Mouse (Mus musculus) Muller cell, postnatal 12 days (primary cell): ENCODE results near the gene Zic1.

Experiments used
- DNase-seq: peaks from one replicate; pipeline ENCODE4 v3.0.0-alpha.2; 2015; ENCODE audit errors: inconsistent ontology term

Gene Zic1

DNA sequence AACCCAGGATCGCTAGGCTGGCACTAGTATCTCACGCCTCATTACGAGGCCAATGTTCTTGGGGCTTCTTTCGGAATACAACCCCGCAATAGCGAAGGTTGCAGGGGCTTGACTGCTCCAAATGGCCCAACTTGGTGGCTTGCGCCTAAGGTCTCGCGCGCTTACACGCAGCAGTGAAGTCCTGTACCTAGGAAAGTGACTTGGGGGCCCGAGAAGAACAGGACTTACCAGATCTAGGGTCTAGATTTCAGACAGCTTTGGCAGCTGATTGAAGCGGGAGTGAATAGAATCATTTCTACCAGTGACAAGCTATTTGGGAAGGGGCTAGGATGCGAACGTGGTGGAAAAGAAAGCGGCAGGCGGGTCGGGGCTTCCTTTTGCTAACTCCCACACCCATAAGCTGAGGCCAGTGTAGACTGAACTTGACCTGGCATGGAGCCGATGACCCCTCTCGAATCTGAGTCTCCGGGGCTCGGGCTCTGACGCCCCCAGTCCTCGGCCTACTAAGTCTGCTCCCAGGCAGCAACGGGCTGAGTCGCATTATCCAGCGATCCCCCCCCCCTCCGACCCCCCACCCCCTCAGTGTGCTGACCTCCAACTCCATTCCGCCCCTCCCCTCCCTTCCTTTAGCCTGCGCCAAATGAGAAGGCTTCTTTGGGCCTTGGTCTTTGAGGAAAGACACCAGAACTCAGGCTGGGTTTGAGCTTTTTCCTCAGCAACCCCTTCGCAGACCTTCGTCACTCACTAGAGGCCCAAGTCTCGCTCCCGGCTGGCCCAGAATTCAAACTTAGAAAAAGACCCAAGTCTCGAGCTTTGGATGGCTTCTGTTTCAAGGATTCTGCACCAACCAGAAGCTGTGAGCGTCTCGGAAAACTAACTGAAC is 11.8 kb downstream of the Zic1 start:
- peak; percentile 24 for DNase-seq

DNA sequence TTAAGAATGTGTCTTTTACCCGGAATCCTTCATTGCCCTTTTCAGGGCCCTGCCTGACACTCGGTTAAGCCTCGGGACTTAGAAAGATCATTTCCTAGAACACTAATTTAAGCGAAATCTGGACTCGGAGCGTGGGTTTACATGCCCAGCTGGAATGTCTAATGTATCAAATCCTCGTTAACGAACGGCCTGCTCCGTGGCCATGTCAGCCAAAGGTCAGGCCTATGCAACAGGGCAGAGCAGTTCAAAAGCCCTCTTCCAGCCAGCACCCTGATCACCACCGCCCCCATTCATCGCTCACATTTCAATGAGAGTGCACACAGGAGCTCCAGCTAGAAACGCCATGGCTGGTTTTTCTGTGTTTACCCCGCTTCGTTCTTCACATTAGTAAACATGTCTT is 12.8 kb downstream of the Zic1 start:
- peak; percentile 56 for DNase-seq

DNA sequence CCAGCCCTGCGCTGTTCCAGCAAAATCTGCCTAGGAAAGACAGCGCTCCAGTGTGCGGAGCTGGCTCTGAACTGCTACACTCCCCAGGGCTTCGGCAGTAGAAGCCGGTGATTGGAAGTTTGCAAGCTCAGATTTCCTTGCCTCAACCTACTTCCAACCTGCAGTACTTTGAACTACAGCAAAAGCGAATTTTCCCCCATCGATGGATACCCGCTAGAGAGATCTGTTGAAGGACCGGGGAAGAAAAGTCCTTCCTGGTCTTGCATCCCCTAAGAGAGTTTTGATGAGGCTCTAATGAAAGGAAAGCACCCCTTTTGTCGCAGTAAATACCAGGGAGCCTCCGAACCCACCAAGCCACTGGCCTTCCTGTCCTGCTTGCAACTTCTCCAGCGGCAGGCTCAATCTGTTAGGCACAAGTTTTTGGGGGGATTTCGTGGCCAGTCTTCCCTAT is 13.6 kb downstream of the Zic1 start:
- no peak for DNase-seq

DNA sequence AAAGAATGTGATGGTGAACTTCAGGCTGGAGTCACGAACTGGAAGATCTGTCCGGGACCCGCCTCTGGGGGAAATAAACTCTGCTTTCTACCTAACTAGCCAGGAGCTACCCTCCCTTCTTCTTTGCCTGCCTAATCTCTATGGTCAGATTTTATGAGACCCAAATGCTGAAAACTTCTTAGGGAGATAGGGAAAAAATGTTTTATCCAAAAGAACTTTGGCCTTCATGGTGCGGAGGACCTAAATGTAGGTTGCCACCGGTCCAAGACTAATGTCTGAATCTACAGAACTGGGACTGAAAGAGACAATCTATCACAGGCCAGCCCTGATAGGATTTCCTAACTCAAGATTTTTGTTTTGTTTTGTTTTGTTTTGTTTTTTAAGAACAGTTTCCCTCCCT is 14.2 kb downstream of the Zic1 start:
- no peak for DNase-seq

DNA sequence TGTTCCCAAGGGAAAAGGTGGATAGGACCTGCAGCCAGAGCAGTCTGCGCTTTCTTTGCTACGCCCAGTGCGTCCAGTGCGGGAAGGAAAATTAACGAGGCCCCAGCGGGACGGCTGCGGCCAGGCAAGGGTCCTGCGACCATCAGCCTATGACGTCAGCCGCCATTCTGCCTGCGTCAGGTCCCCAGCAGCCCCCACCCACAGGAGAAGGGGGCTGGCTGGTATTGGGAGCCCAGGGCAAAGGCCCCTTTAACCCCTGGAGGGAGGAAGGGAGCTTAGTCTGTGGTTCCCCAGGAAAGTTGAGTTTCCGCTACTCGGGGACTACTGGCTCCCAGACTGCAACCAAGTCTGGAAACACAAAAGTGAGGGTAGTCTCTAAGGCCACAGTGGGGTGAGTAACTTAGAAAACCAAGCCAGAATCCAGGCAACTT is 14.7 kb downstream of the Zic1 start:
- peak; percentile 77 for DNase-seq

DNA sequence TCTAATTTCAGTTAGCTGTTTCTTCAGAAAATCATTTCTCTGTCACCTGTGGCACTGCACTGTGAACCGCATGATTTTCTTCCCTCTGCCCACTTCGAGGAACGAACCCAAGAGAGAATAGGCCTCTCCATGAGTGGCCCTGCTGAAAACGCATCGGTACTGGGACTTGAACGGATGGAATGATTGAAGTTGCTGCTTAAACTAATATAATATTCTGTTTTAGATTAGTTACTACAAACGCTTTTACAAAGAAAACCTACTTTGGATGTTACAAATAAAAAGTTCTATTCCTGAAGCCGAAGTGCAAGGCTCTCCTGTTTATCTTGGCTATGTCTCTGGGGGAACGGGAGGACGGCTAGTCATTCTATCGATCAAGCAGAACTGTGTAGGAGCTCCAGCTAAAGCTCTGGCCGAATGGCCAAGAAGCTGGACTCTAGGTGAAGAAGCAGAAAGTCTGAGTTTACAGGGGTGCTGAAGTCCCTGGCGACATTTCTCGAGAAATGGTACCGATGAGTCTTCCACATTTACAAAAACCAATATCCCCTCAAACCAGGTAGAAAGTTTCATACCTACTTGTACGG is 15.3 kb downstream of the Zic1 start:
- no peak for DNase-seq

DNA sequence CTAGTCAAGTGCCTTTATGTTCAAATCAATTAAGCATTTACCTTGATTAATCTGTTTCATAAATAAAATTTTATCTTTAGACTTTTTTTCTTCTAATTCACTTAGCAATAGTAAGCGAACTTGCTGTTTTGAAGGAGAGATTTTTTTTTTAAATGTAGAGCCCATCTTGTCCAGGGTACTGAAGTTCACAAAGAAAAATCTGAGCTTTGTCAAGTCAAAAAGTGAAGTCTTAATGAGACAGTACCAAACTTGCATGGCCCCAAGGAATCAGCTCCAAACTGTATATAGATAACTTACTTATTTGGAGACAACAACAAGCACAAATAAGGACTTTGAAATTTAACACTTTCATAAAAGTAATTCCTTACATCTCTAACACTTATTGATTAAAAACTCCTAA is 16.9 kb downstream of the Zic1 start:
- DNase-seq: no peak

DNA sequence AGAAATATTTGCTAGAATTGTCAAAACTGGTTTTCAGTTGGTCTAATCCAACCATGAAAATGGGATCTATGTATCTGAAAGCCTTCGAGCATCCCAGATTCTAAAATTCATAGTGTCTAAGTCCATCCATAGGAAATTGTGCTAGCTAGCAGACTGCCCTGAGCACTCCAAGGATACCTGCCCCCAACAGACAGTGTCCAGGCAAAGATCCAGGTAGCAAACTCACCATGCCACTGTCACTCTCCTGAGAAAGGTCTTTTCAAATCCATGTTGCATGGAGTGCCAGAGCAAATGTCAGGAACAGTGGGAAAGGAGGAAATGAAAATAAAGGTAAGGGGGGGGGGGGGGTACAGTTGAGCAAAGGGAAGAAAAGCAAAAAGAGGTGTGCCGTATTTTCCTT is 18.0 kb downstream of the Zic1 start:
- no peak for DNase-seq
